Mouse (Mus musculus) CH12.LX (cell line): ENCODE data around the gene Slc23a2.

Experiments used
- CTCF ChIP-seq, 2 experiments: IDR thresholded peaks in 1 of 2; conservative IDR thresholded peaks in 1 of 2; 2 replicates each; pipeline ENCODE4 v1.5.1; 2011 to 2012; ENCODE audit warnings: low read depth in 2 of 2, low read length in 2 of 2, improper control_type of control experiment in 1 of 2, inconsistent platforms in 1 of 2, mild to moderate bottlenecking in 1 of 2, moderate library complexity in 1 of 2
- POLR2A ChIP-seq: IDR thresholded peaks from 2 replicates; pipeline ENCODE4 v1.6.1; 2011; ENCODE audit warnings: low read depth, mild to moderate bottlenecking, improper control_type of control experiment, low read length
- TCF12 ChIP-seq: IDR thresholded peaks from 2 replicates; pipeline ENCODE4 v1.6.1; 2014; ENCODE audit warnings: low read depth, mild to moderate bottlenecking, inconsistent platforms, low read length, improper control_type of control experiment
- USF2 ChIP-seq: conservative IDR thresholded peaks from 2 replicates; pipeline ENCODE4 v1.6.1; 2011; ENCODE audit warnings: low read depth, low read length, improper control_type of control experiment

DNA sequence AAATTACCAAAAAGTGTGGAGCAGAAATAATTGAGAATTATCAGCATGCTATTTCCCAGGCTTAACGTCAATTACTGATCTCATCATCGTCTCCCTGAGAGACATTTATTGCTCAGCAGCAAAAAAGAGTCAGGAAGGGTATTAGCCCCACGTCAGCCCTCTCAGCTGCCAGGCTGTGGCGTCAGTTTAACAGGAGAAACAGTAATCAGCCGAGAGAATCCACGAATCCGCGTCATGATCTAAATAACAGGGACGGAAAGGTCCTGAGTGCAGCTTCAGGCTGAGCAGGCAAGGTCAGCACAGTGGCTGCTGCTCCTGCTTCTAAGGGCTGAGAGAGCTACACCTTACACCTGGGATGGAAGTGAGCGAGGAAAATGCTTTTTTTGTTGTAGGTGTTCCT lies 17.0 kb downstream of the Slc23a2 start:
- TF ChIP-seq POLR2A, result no peak
- TF ChIP-seq TCF12, result no peak
- TF ChIP-seq CTCF (conservative IDR thresholded peaks at IDR 0.05 in 1 of 2, IDR thresholded peaks at IDR 0.05 in 1 of 2; ENCODE audit: low read depth in 2 of 2, low read length in 2 of 2), result no peak
- TF ChIP-seq USF2, result no peak
